Mouse (Mus musculus) lung, postnatal 25 days (tissue): Measurements from ENCODE around the gene Gm44965.

Experiments used
- DNase-seq: peaks from one replicate; pipeline ENCODE4 v3.0.0; 2022; ENCODE audit warnings: low spot score

The Gm44965 gene

GRCm38 (mm10) chr6:48668022-48668421, 74.3 kb downstream of the Gm44965 start:
- DNase-seq, result no peak
